Mouse (Mus musculus): ENCODE measurements around the gene Olfr399. TPM values are rescaled to one million over a fixed set of nuclear protein-coding genes. Genes with fewer than 3 reads are reported as not detected.

The Olfr399 gene
- polyA plus RNA-seq (2012; rRNA removed): not detected in 2 replicates

GRCm38 (mm10) chr11:74056451-74056850, at the start of gene Olfr399, which contains the start of gene Olfr139:
Gene Olfr399 (minus strand): TSS chr11:74056615.
Gene Olfr139 (minus strand): TSS chr11:74056551.
- no peaks in the 10 kb centered on the region for H3K4me1 ChIP-seq (ENCODE audit: control insufficient read depth, insufficient read depth, low read length)
- no peak within 1 kb of the TSS for H3K4me3 ChIP-seq (ENCODE audit: insufficient read depth, low read length)
- TF ChIP-seq POLR2A (IDR thresholded peaks at IDR 0.05; ENCODE audit: extremely low read depth, insufficient read depth, low read length): no peak
- TF ChIP-seq CTCF (IDR thresholded peaks at IDR 0.05; ENCODE audit: extremely low read depth, insufficient read depth, low read length): no peak
- H3K27ac ChIP-seq (ENCODE audit: insufficient read depth, low read length): no peak within 1 kb of the TSS

GRCm38 (mm10) chr11:74105066-74105465, 48.7 kb upstream of the Olfr399 start:
- H3K4me3 ChIP-seq (ENCODE audit: insufficient read depth, low read length): no peak overlapping the region
- TF ChIP-seq POLR2A (IDR thresholded peaks at IDR 0.05; ENCODE audit: extremely low read depth, insufficient read depth, low read length) (no peak), CTCF (IDR thresholded peaks at IDR 0.05; ENCODE audit: extremely low read depth, insufficient read depth, low read length) (no peak)
- H3K27ac ChIP-seq (ENCODE audit: insufficient read depth, low read length): no peak overlapping the region
- H3K4me1 ChIP-seq (ENCODE audit: control insufficient read depth, insufficient read depth, low read length): no peaks in the 10 kb centered on the region

GRCm38 (mm10) chr11:74101507-74101906, 45.1 kb upstream of the Olfr399 start:
- H3K4me3 ChIP-seq (ENCODE audit: insufficient read depth, low read length): no peak overlapping the region
- no peak overlapping the region for H3K27ac ChIP-seq (ENCODE audit: insufficient read depth, low read length)
- TF ChIP-seq POLR2A (IDR thresholded peaks at IDR 0.05; ENCODE audit: extremely low read depth, insufficient read depth, low read length): no peak
- no peak for TF ChIP-seq CTCF (IDR thresholded peaks at IDR 0.05; ENCODE audit: extremely low read depth, insufficient read depth, low read length)
- H3K4me1 ChIP-seq (ENCODE audit: control insufficient read depth, insufficient read depth, low read length): no peaks in the 10 kb centered on the region

GRCm38 (mm10) chr11:74100724-74101123, 44.3 kb upstream of the Olfr399 start:
- H3K4me3 ChIP-seq (ENCODE audit: insufficient read depth, low read length): no peak overlapping the region
- no peak overlapping the region for H3K27ac ChIP-seq (ENCODE audit: insufficient read depth, low read length)
- no peaks in the 10 kb centered on the region for H3K4me1 ChIP-seq (ENCODE audit: control insufficient read depth, insufficient read depth, low read length)
- TF ChIP-seq POLR2A (IDR thresholded peaks at IDR 0.05; ENCODE audit: extremely low read depth, insufficient read depth, low read length): no peak
- TF ChIP-seq CTCF (IDR thresholded peaks at IDR 0.05; ENCODE audit: extremely low read depth, insufficient read depth, low read length): no peak

- no peak within 1 kb of the TSS for H3K27ac ChIP-seq (ENCODE audit: insufficient read depth, low read length)
- TF ChIP-seq POLR2A (IDR thresholded peaks at IDR 0.05; ENCODE audit: extremely low read depth, insufficient read depth, low read length) (no peak), CTCF (IDR thresholded peaks at IDR 0.05; ENCODE audit: extremely low read depth, insufficient read depth, low read length) (no peak)
- H3K4me1 ChIP-seq (ENCODE audit: control insufficient read depth, insufficient read depth, low read length): no peaks in the 10 kb centered on the region
- no peak within 1 kb of the TSS for H3K4me3 ChIP-seq (ENCODE audit: insufficient read depth, low read length)
Measured at GRCm38 (mm10) chr11:74069655-74070054, 13.2 kb upstream of the Olfr399 start, which contains the start of gene Zfp616. Gene Zfp616 (plus strand): TSS chr11:74069955.

- TF ChIP-seq CTCF (IDR thresholded peaks at IDR 0.05; ENCODE audit: extremely low read depth, insufficient read depth, low read length) (no peak), POLR2A (IDR thresholded peaks at IDR 0.05; ENCODE audit: extremely low read depth, insufficient read depth, low read length) (no peak)
- H3K4me1 ChIP-seq (ENCODE audit: control insufficient read depth, insufficient read depth, low read length): no peaks in the 10 kb centered on the region
- H3K4me3 ChIP-seq (ENCODE audit: insufficient read depth, low read length): no peak overlapping the region
- H3K27ac ChIP-seq (ENCODE audit: insufficient read depth, low read length): no peak overlapping the region
Measured at GRCm38 (mm10) chr11:74051347-74051746, 5.1 kb downstream of the Olfr399 start.

Other genes with a start within 250 kb of the Olfr399 start
- not detected in 2 replicates for gene Olfr392, start 239.6 kb downstream of the Olfr399 start, polyA plus RNA-seq (2012; rRNA removed)
- gene Olfr393, start 205.2 kb downstream of the Olfr399 start, polyA plus RNA-seq (2012; rRNA removed): not detected in 2 replicates
- not detected in 2 replicates for gene Olfr394, start 165.8 kb downstream of the Olfr399 start, polyA plus RNA-seq (2012; rRNA removed)
- gene Olfr395, start 147.3 kb downstream of the Olfr399 start, polyA plus RNA-seq (2012; rRNA removed): not detected in 2 replicates
- gene Olfr23, start 119.9 kb downstream of the Olfr399 start, polyA plus RNA-seq (2012; rRNA removed): not detected in 2 replicates
- not detected in 2 replicates for gene Olfr397, start 95.8 kb downstream of the Olfr399 start, polyA plus RNA-seq (2012; rRNA removed)
- not detected in 2 replicates for gene Olfr398, start 66.2 kb downstream of the Olfr399 start, polyA plus RNA-seq (2012; rRNA removed)
- gene Olfr139, start 64 bp downstream of the Olfr399 start, polyA plus RNA-seq (2012; rRNA removed): not detected in 2 replicates
- not detected in 2 replicates for gene Zfp616, start 13.3 kb upstream of the Olfr399 start, polyA plus RNA-seq (2012; rRNA removed)
- not detected in 2 replicates for gene Olfr401, start 57.1 kb upstream of the Olfr399 start, polyA plus RNA-seq (2012; rRNA removed)
- gene Olfr402, start 96.9 kb upstream of the Olfr399 start, polyA plus RNA-seq (2012; rRNA removed): not detected in 2 replicates
- gene Olfr403, start 129.6 kb upstream of the Olfr399 start, polyA plus RNA-seq (2012; rRNA removed): not detected in 2 replicates
- not detected in 2 replicates for gene Olfr43, start 154.8 kb upstream of the Olfr399 start, polyA plus RNA-seq (2012; rRNA removed)
- not detected in 2 replicates for gene Olfr406, start 203.2 kb upstream of the Olfr399 start, polyA plus RNA-seq (2012; rRNA removed)
- not detected in 2 replicates for gene Olfr59, start 227.1 kb upstream of the Olfr399 start, polyA plus RNA-seq (2012; rRNA removed)